Mouse (Mus musculus): ENCODE data around the gene Cenpe. TPM values are rescaled to one million over a fixed set of nuclear protein-coding genes. Genes with fewer than 3 reads are reported as not detected.
A peak's percentile ranks its signal among the peaks of the same experiment; 100 is the strongest.

Gene Cenpe
- polyA plus RNA-seq, 1 experiment from 2014 or later = 16.7 TPM

GRCm38 (mm10) chr3:135232462-135232861 lies 20.1 kb downstream of the Cenpe start:
- Histone ChIP-seq H3K4me3 (ENCODE audit: low read depth, low read length) (no peak overlapping the region), H3K36me3 (ENCODE audit: control insufficient read depth, insufficient read depth) (peaks cover 64% of the 10 kb centered on the region), H3K4me2 (ENCODE audit: low read depth, low read length) (no peak overlapping the region), H3K9ac (ENCODE audit: low read depth, low read length) (no peak overlapping the region), H3K27ac (ENCODE audit: low read length) (no peak overlapping the region), H3K27me3 (ENCODE audit: control insufficient read depth, insufficient read depth, low read depth, low read length) (no peaks in the 10 kb centered on the region), H3K4me1 (ENCODE audit: control insufficient read depth, low read depth, low read length) (no peaks in the 10 kb centered on the region), H3K9me3 (replicated peaks; ENCODE audit: control insufficient read depth, low read length) (no peaks in the 10 kb centered on the region)
- 89% methylated on average over 3 of the region's 3 CpGs for WGBS (ENCODE audit: insufficient replicate concordance)
- ATAC-seq (ENCODE audit: low read depth) = no peak

- H3K9me3 ChIP-seq (replicated peaks; ENCODE audit: control insufficient read depth, low read length) = no peaks in the 10 kb centered on the region
- no peak overlapping the region for H3K4me3 ChIP-seq (ENCODE audit: low read depth, low read length)
- H3K9ac ChIP-seq (ENCODE audit: low read depth, low read length) = no peak overlapping the region
- H3K27ac ChIP-seq (ENCODE audit: low read length) = no peak overlapping the region
- no peaks in the 10 kb centered on the region for H3K4me1 ChIP-seq (ENCODE audit: control insufficient read depth, low read depth, low read length)
- ATAC-seq (ENCODE audit: low read depth) = no peak
- no peaks in the 10 kb centered on the region for H3K27me3 ChIP-seq (ENCODE audit: control insufficient read depth, insufficient read depth, low read depth, low read length)
- no peak overlapping the region for H3K4me2 ChIP-seq (ENCODE audit: low read depth, low read length)
- H3K36me3 ChIP-seq (ENCODE audit: control insufficient read depth, insufficient read depth) = peaks cover 73% of the 10 kb centered on the region
These were observed 33.4 kb downstream of the Cenpe start for GRCm38 (mm10) chr3:135245733-135246132.

GRCm38 (mm10) chr3:135246828-135247227 lies 34.5 kb downstream of the Cenpe start:
- 89% methylated on average over 6 of the region's 6 CpGs for WGBS (ENCODE audit: insufficient replicate concordance)
- ATAC-seq (ENCODE audit: low read depth) = no peak
- no peak overlapping the region for H3K4me2 ChIP-seq (ENCODE audit: low read depth, low read length)
- H3K9ac ChIP-seq (ENCODE audit: low read depth, low read length) = no peak overlapping the region
- no peaks in the 10 kb centered on the region for H3K9me3 ChIP-seq (replicated peaks; ENCODE audit: control insufficient read depth, low read length)
- H3K4me1 ChIP-seq (ENCODE audit: control insufficient read depth, low read depth, low read length) = no peaks in the 10 kb centered on the region
- peaks cover 73% of the 10 kb centered on the region for H3K36me3 ChIP-seq (ENCODE audit: control insufficient read depth, insufficient read depth)
- H3K4me3 ChIP-seq (ENCODE audit: low read depth, low read length) = no peak overlapping the region
- no peaks in the 10 kb centered on the region for H3K27me3 ChIP-seq (ENCODE audit: control insufficient read depth, insufficient read depth, low read depth, low read length)
- H3K27ac ChIP-seq (ENCODE audit: low read length) = no peak overlapping the region

- 81% methylated on average over 6 of the region's 6 CpGs for WGBS (ENCODE audit: insufficient replicate concordance)
- Histone ChIP-seq H3K27ac (ENCODE audit: low read length) (no peak overlapping the region), H3K36me3 (ENCODE audit: control insufficient read depth, insufficient read depth) (peaks cover 60% of the 10 kb centered on the region), H3K27me3 (ENCODE audit: control insufficient read depth, insufficient read depth, low read depth, low read length) (no peaks in the 10 kb centered on the region), H3K9me3 (replicated peaks; ENCODE audit: control insufficient read depth, low read length) (no peaks in the 10 kb centered on the region), H3K4me3 (ENCODE audit: low read depth, low read length) (no peak overlapping the region), H3K4me2 (ENCODE audit: low read depth, low read length) (no peak overlapping the region), H3K9ac (ENCODE audit: low read depth, low read length) (no peak overlapping the region), H3K4me1 (ENCODE audit: control insufficient read depth, low read depth, low read length) (no peaks in the 10 kb centered on the region)
- ATAC-seq (ENCODE audit: low read depth) = peak; percentile 73
These were observed 36.8 kb downstream of the Cenpe start for GRCm38 (mm10) chr3:135249104-135249503.

GRCm38 (mm10) chr3:135251825-135252224 lies 39.5 kb downstream of the Cenpe start:
- Histone ChIP-seq H3K9ac (ENCODE audit: low read depth, low read length) (no peak overlapping the region), H3K4me1 (ENCODE audit: control insufficient read depth, low read depth, low read length) (no peaks in the 10 kb centered on the region), H3K36me3 (ENCODE audit: control insufficient read depth, insufficient read depth) (peaks cover 61% of the 10 kb centered on the region)

GRCm38 (mm10) chr3:135254784-135255183 lies 42.4 kb downstream of the Cenpe start:
- Histone ChIP-seq H3K27ac (ENCODE audit: low read length) (no peak overlapping the region), H3K9ac (ENCODE audit: low read depth, low read length) (no peak overlapping the region), H3K4me1 (ENCODE audit: control insufficient read depth, low read depth, low read length) (no peaks in the 10 kb centered on the region), H3K27me3 (ENCODE audit: control insufficient read depth, insufficient read depth, low read depth, low read length) (no peaks in the 10 kb centered on the region), H3K4me2 (ENCODE audit: low read depth, low read length) (no peak overlapping the region), H3K9me3 (replicated peaks; ENCODE audit: control insufficient read depth, low read length) (no peaks in the 10 kb centered on the region), H3K4me3 (ENCODE audit: low read depth, low read length) (no peak overlapping the region), H3K36me3 (ENCODE audit: control insufficient read depth, insufficient read depth) (peaks cover 60% of the 10 kb centered on the region)
- no peak for ATAC-seq (ENCODE audit: low read depth)

More at GRCm38 (mm10) chr3:135251825-135252224, 39.5 kb downstream of the Cenpe start:
- Histone ChIP-seq H3K27me3 (ENCODE audit: control insufficient read depth, insufficient read depth, low read depth, low read length) (no peaks in the 10 kb centered on the region), H3K4me3 (ENCODE audit: low read depth, low read length) (no peak overlapping the region), H3K27ac (ENCODE audit: low read length) (no peak overlapping the region), H3K4me2 (ENCODE audit: low read depth, low read length) (no peak overlapping the region), H3K9me3 (replicated peaks; ENCODE audit: control insufficient read depth, low read length) (no peaks in the 10 kb centered on the region)
- ATAC-seq (ENCODE audit: low read depth) = no peak
- WGBS (ENCODE audit: insufficient replicate concordance) = 87% methylated on average over 6 of the region's 6 CpGs

GRCm38 (mm10) chr3:135258919-135259318 lies 46.6 kb downstream of the Cenpe start:
- Histone ChIP-seq H3K4me1 (ENCODE audit: control insufficient read depth, low read depth, low read length) (no peaks in the 10 kb centered on the region), H3K9ac (ENCODE audit: low read depth, low read length) (no peak overlapping the region), H3K4me3 (ENCODE audit: low read depth, low read length) (no peak overlapping the region), H3K27ac (ENCODE audit: low read length) (no peak overlapping the region), H3K9me3 (replicated peaks; ENCODE audit: control insufficient read depth, low read length) (no peaks in the 10 kb centered on the region), H3K27me3 (ENCODE audit: control insufficient read depth, insufficient read depth, low read depth, low read length) (no peaks in the 10 kb centered on the region), H3K4me2 (ENCODE audit: low read depth, low read length) (no peak overlapping the region), H3K36me3 (ENCODE audit: control insufficient read depth, insufficient read depth) (peaks cover 73% of the 10 kb centered on the region)
- ATAC-seq (ENCODE audit: low read depth) = no peak
- 90% methylated on average over 10 of the region's 10 CpGs for WGBS (ENCODE audit: insufficient replicate concordance)

- Histone ChIP-seq H3K9ac (ENCODE audit: low read depth, low read length) (no peak overlapping the region), H3K9me3 (replicated peaks; ENCODE audit: control insufficient read depth, low read length) (no peaks in the 10 kb centered on the region), H3K4me2 (ENCODE audit: low read depth, low read length) (no peak overlapping the region), H3K27me3 (ENCODE audit: control insufficient read depth, insufficient read depth, low read depth, low read length) (no peaks in the 10 kb centered on the region), H3K36me3 (ENCODE audit: control insufficient read depth, insufficient read depth) (peaks cover 84% of the 10 kb centered on the region), H3K4me3 (ENCODE audit: low read depth, low read length) (no peak overlapping the region), H3K4me1 (ENCODE audit: control insufficient read depth, low read depth, low read length) (no peaks in the 10 kb centered on the region), H3K27ac (ENCODE audit: low read length) (no peak overlapping the region)
- WGBS (ENCODE audit: insufficient replicate concordance) = 96% methylated on average over 7 of the region's 7 CpGs
- no peak for ATAC-seq (ENCODE audit: low read depth)
These were observed 47.9 kb downstream of the Cenpe start for GRCm38 (mm10) chr3:135260233-135260632.

- Histone ChIP-seq H3K36me3 (ENCODE audit: control insufficient read depth, insufficient read depth) (peaks cover 74% of the 10 kb centered on the region), H3K9ac (ENCODE audit: low read depth, low read length) (no peak overlapping the region)
- 86% methylated on average over 5 of the region's 5 CpGs for WGBS (ENCODE audit: insufficient replicate concordance)
These were observed 56.3 kb downstream of the Cenpe start for GRCm38 (mm10) chr3:135268616-135269015.

More at GRCm38 (mm10) chr3:135268616-135269015, 56.3 kb downstream of the Cenpe start:
- no peaks in the 10 kb centered on the region for H3K27me3 ChIP-seq (ENCODE audit: control insufficient read depth, insufficient read depth, low read depth, low read length)
- H3K27ac ChIP-seq (ENCODE audit: low read length) = no peak overlapping the region
- no peak overlapping the region for H3K4me3 ChIP-seq (ENCODE audit: low read depth, low read length)
- H3K4me1 ChIP-seq (ENCODE audit: control insufficient read depth, low read depth, low read length) = no peaks in the 10 kb centered on the region
- no peaks in the 10 kb centered on the region for H3K9me3 ChIP-seq (replicated peaks; ENCODE audit: control insufficient read depth, low read length)
- H3K4me2 ChIP-seq (ENCODE audit: low read depth, low read length) = no peak overlapping the region
- ATAC-seq (ENCODE audit: low read depth) = no peak

Data from liver, embryonic 16.5 days (tissue).